Mouse (Mus musculus) lung, adult 2 months (tissue): Measurements from ENCODE around the gene Nrros.

ENCODE experiments used
- CTCF ChIP-seq: fragments of 200-500 bp; IDR thresholded peaks from 2 replicates; pipeline ENCODE4 v1.5.1; 2011; ENCODE audit warnings: mild to moderate bottlenecking, low read length, control low read depth; ENCODE audit not compliant: insufficient read depth
- POLR2A ChIP-seq: fragments of 200-500 bp; IDR thresholded peaks from 2 replicates; pipeline ENCODE4 v1.6.1; 2011; ENCODE audit warnings: low read depth, mild to moderate bottlenecking, control low read depth, low read length, borderline replicate concordance; ENCODE audit errors: extremely low read depth

- TF ChIP-seq CTCF, result no peak
- no peak for TF ChIP-seq POLR2A
Measured at GRCm38 (mm10) chr16:32167819-32168545, 2.6 kb upstream of the Nrros start.
